Mouse (Mus musculus): Measurements from ENCODE around the gene Ikbke. TPM values are rescaled to one million over a fixed set of nuclear protein-coding genes. Genes with fewer than 3 reads are reported as not detected.
"Not testable (repeated sequence)": the region's sequence is repeated elsewhere in the genome, so short reads cannot be mapped to it uniquely, and the experiment has no call there.

The Ikbke gene
- total and polyA plus RNA-seq, 3 experiments, result 14.0 to 43.8 (median 29.5) TPM

DNA sequence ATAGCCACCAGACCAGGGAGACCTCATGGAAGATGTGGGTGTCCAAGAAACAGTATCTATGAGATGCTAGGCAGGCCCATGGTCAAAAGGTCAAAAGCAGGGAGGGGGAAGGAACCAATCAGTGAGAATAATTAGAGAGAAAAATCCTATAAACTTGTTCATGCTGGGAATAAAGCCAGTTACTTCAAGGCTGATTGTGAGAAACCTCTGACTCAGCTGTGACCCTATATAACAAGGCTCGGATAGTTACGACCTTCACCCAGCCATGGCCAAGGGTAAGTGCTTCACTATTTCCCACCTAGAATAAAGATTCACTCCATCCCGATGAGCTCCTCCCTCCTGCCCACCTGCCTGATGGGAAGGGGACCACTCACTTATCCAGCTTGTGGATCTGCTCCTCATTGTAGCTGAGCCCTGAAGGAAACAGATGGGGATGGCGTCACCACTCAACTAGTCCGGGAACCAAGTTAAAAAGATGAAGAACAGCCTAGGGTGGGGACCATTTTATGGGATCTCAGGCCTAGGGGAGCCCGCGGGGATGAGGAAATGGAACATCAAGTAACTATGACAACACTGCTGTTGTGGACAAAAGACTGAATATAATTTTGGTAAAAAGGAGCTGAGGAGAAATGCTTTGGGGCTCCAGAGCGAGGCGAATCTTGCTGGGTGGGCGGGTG is 19.6 kb downstream of the Ikbke start:
- H3K36me3 ChIP-seq (replicated peaks in 1 of 2; ENCODE audit: control insufficient read depth in 1 of 2, insufficient read depth in 1 of 2, low read length in 1 of 2), result peaks cover 83 to 95% of the 10 kb centered on the region in 2 experiments
- in situ Hi-C loops (cut with MboI; ENCODE audit: low pct_ligation_motif_present, low pct_unique_long_range_greater_than_20kb, low sequenced_read_pairs), result loop anchor here (5.0 kb wide), 1 partner anchor 77 kb away; no protein-coding TSS in a partner anchor
- TF ChIP-seq MYC (IDR thresholded peaks at IDR 0.05; ENCODE audit: low read depth, low read length) (no peak), CHD2 (IDR thresholded peaks at IDR 0.05; ENCODE audit: low read length) (no peak), ZMIZ1 (IDR thresholded peaks at IDR 0.05; ENCODE audit: low read depth, low read length) (no peak), E2F4 (IDR thresholded peaks at IDR 0.05; ENCODE audit: insufficient replicate concordance, low read depth, low read length) (no peak), JUN (IDR thresholded peaks at IDR 0.05; ENCODE audit: insufficient read depth, low read depth, low read length) (no peak), GABPA (IDR thresholded peaks at IDR 0.05; ENCODE audit: insufficient replicate concordance, low read depth, low read length) (no peak)
- H3K4me3 ChIP-seq (replicated peaks in 1 of 3; ENCODE audit: low read depth in 2 of 3, low read length in 2 of 3, poor library complexity in 1 of 3), result no peak overlapping the region
- no peaks in the 10 kb centered on the region for H3K9me3 ChIP-seq (replicated peaks; ENCODE audit: low read length)
- H3K27me3 ChIP-seq (replicated peaks), result no peaks in the 10 kb centered on the region
- no peak overlapping the region for H3K9ac ChIP-seq (ENCODE audit: insufficient read depth, low read depth)
- peaks cover 0 to 14% of the 10 kb centered on the region in 2 experiments; a peak in 2 of 4 replicates for H3K4me1 ChIP-seq (ENCODE audit: control insufficient read depth in 1 of 2, insufficient read depth in 2 of 2)
- H3K79me2 ChIP-seq (replicated peaks; ENCODE audit: control insufficient read depth, extremely low read depth, insufficient read depth, poor library complexity, severe bottlenecking), result no peaks in the 10 kb centered on the region
- dilution Hi-C loops (cut with MboI; ENCODE audit: extremely low pct_ligation_motif_present, extremely low pct_unique_long_range_greater_than_20kb, low sequenced_read_pairs), result no loop called here
- no peak overlapping the region for H3K27ac ChIP-seq (ENCODE audit: insufficient read depth, low read depth)
- H3K4me2 ChIP-seq (ENCODE audit: insufficient read depth, low read depth, poor library complexity, severe bottlenecking), result no peak overlapping the region
- DNase-seq (ENCODE audit: extremely low read depth), result no peak

DNA sequence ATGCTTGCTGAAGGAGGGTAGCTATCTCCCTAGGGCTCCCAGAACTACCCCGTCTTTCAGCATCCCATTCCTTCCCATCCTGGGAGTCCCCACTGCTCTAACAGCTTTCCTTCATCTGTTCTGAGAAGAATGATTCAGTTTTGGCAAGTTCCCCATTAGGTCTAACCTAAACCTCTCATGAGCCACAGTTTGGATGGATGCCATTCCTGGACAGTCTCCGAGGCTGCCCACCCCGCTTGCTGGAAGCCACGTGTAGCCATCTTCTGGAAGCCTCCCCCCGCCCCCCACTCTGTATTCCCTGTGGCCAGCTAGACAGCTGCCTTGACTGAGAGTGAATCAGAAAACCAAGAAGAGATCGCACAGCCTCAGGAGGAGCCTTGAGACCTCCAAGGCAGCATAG is 22.1 kb downstream of the Ikbke start:
- TF ChIP-seq IRF4 (IDR thresholded peaks at IDR 0.05; ENCODE audit: low read depth, low read length), result no peak
- TF ChIP-seq MAZ (IDR thresholded peaks at IDR 0.05; ENCODE audit: low read depth, low read length), result no peak
- TF ChIP-seq E2F4 (IDR thresholded peaks at IDR 0.05; ENCODE audit: insufficient replicate concordance, low read depth, low read length), result no peak
- no peak for TF ChIP-seq USF1 (IDR thresholded peaks at IDR 0.05; ENCODE audit: low read depth, low read length)
- TF ChIP-seq ZNF384 (IDR thresholded peaks at IDR 0.05; ENCODE audit: low read depth, low read length), result no peak
- no peak for TF ChIP-seq CTCF (conservative IDR thresholded peaks at IDR 0.05 in 1 of 2, IDR thresholded peaks at IDR 0.05 in 1 of 2; ENCODE audit: low read depth in 2 of 2, low read length in 2 of 2)
- no peak for TF ChIP-seq NELFE (IDR thresholded peaks at IDR 0.05; ENCODE audit: low read depth, low read length)
- TF ChIP-seq ZC3H11A (IDR thresholded peaks at IDR 0.05; ENCODE audit: low read depth, low read length), result no peak
- TF ChIP-seq RAD21 (IDR thresholded peaks at IDR 0.05; ENCODE audit: low read depth, low read length), result no peak
- no peak for TF ChIP-seq UBTF (IDR thresholded peaks at IDR 0.05; ENCODE audit: low read depth, low read length)
- no peak for TF ChIP-seq JUN (IDR thresholded peaks at IDR 0.05; ENCODE audit: insufficient read depth, low read depth, low read length)
- TF ChIP-seq GABPA (IDR thresholded peaks at IDR 0.05; ENCODE audit: insufficient replicate concordance, low read depth, low read length), result no peak
- no peak for TF ChIP-seq MYC (IDR thresholded peaks at IDR 0.05; ENCODE audit: low read depth, low read length)
- no peak for TF ChIP-seq RCOR1 (conservative IDR thresholded peaks at IDR 0.05; ENCODE audit: low read depth, low read length)
- no peak for TF ChIP-seq CHD2 (IDR thresholded peaks at IDR 0.05; ENCODE audit: low read length)
- in situ Hi-C loops (cut with MboI; ENCODE audit: low pct_ligation_motif_present, low pct_unique_long_range_greater_than_20kb, low sequenced_read_pairs) (loop anchor here (5.0 kb wide), 1 partner anchor 75 kb away; no protein-coding TSS in a partner anchor), dilution Hi-C loops (cut with MboI; ENCODE audit: extremely low pct_ligation_motif_present, extremely low pct_unique_long_range_greater_than_20kb, low sequenced_read_pairs) (no loop called here)
- no peak for DNase-seq (ENCODE audit: extremely low read depth)
- H3K4me2 ChIP-seq (ENCODE audit: insufficient read depth, low read depth, poor library complexity, severe bottlenecking), result no peak overlapping the region
- H3K36me3 ChIP-seq (replicated peaks in 1 of 2; ENCODE audit: control insufficient read depth in 1 of 2, insufficient read depth in 1 of 2, low read length in 1 of 2), result peaks cover 75 to 92% of the 10 kb centered on the region in 2 experiments
- no peak overlapping the region for H3K27ac ChIP-seq (ENCODE audit: insufficient read depth, low read depth)
- no peak overlapping the region for H3K4me3 ChIP-seq (replicated peaks in 1 of 3; ENCODE audit: low read depth in 2 of 3, low read length in 2 of 3, poor library complexity in 1 of 3)
- H3K27me3 ChIP-seq (replicated peaks), result no peaks in the 10 kb centered on the region
- H3K4me1 ChIP-seq (ENCODE audit: control insufficient read depth in 1 of 2, insufficient read depth in 2 of 2), result peaks cover 0 to 30% of the 10 kb centered on the region in 2 experiments; a peak in 2 of 4 replicates
- no peaks in the 10 kb centered on the region for H3K9me3 ChIP-seq (replicated peaks; ENCODE audit: low read length)
- H3K79me2 ChIP-seq (replicated peaks; ENCODE audit: control insufficient read depth, extremely low read depth, insufficient read depth, poor library complexity, severe bottlenecking), result no peaks in the 10 kb centered on the region
- no peak overlapping the region for H3K9ac ChIP-seq (ENCODE audit: insufficient read depth, low read depth)

DNA sequence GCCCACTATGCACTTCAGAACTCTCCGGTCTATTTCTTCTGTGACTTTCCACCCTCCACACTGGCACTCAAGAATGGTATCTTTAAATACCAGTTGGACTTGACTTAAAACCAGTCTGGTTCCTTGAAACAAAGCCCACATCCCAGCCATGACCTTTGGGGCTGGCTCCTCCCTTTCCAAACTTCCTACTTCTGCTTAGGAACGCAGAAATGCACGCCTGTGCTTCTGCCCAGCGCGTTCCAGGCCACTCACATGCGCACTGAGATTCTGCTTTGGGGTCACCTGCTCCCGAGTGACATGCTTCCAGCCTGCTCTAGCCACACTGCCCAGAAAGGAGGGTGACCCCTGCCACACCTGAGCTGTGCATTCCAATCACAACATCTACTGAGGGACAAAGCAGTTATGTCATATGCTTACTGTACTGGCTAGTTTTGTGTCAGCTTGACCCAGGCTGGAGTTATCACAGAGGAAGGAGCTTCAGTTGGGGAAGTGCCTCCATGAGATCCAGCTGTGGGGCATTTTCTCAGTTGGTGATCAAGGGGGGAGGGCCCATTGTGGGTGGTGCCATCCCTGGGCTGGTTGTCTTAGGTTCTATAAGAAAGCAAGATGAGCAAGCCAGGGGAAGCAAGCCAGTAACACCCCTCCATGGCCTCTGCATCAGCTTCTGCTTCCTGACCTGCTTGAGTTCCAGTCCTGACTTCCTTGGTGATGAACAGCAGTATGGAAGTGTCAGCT is 26.7 kb downstream of the Ikbke start:
- DNase-seq (ENCODE audit: extremely low read depth); H3K27ac ChIP-seq (ENCODE audit: insufficient read depth, low read depth); H3K9ac ChIP-seq (ENCODE audit: insufficient read depth, low read depth); H3K4me2 ChIP-seq (ENCODE audit: insufficient read depth, low read depth, poor library complexity, severe bottlenecking); H3K4me3 ChIP-seq (replicated peaks in 1 of 3; ENCODE audit: low read depth in 2 of 3, low read length in 2 of 3, poor library complexity in 1 of 3); in situ Hi-C loops (cut with MboI; ENCODE audit: low pct_ligation_motif_present, low pct_unique_long_range_greater_than_20kb, low sequenced_read_pairs); H3K9me3 ChIP-seq (replicated peaks; ENCODE audit: low read length); H3K27me3 ChIP-seq (replicated peaks); dilution Hi-C loops (cut with MboI; ENCODE audit: extremely low pct_ligation_motif_present, extremely low pct_unique_long_range_greater_than_20kb, low sequenced_read_pairs); H3K79me2 ChIP-seq (replicated peaks; ENCODE audit: control insufficient read depth, extremely low read depth, insufficient read depth, poor library complexity, severe bottlenecking): not testable (repeated sequence)
- peaks cover 0 to 15% of the 10 kb centered on the region in 2 experiments; a peak in 2 of 4 replicates for H3K4me1 ChIP-seq (ENCODE audit: control insufficient read depth in 1 of 2, insufficient read depth in 2 of 2)
- H3K36me3 ChIP-seq (replicated peaks in 1 of 2; ENCODE audit: control insufficient read depth in 1 of 2, insufficient read depth in 1 of 2, low read length in 1 of 2), result peaks cover 37 to 48% of the 10 kb centered on the region in 2 experiments
